Mouse (Mus musculus): ENCODE measurements around the gene Fcnb.

DNA sequence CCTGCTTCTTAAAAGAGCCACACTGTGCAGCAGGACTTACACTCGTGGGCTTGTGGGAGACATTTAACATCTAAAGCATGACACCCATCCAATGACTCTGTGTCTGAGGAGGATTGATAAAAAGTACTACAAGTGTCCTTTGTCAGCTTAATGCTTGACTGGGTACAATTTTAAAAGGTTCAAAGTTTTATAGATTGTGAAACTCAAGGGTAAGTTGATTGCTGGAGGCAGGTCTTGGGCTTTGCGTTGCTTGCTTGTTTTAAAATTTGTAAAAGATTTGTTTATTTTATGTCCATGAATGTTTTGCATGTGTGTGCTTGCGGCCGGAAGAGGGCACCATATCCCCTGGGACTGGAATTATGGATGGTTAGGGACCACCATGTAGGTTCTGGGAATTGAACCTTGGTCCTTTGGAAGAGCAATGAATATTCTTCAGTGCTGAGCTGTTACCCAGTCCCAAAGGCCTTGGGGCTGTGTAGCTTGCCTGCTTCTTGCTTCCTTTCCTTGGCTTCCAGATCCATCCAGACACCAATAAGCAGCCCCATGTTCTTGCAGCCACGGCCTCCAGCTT is 19.5 kb downstream of the Fcnb start:
- TF ChIP-seq GATA1 (IDR thresholded peaks at IDR 0.05; ENCODE audit: borderline replicate concordance, low read length) (no peak), FLI1 (IDR thresholded peaks at IDR 0.05; ENCODE audit: low read length) (no peak)

Measured in megakaryocyte, embryonic 14.5 days (primary cell).